Mouse (Mus musculus): ENCODE results near the gene Greb1. TPM values are rescaled to one million over a fixed set of nuclear protein-coding genes. Genes with fewer than 3 reads are reported as not detected.

Gene Greb1
- polyA plus RNA-seq, 1 experiment = 0.44 TPM

GRCm38 (mm10) chr12:16829785-16830184 is 29.1 kb upstream of the Greb1 start:
- H3K36me3 ChIP-seq (ENCODE audit: control insufficient read depth, insufficient read depth) = no peaks in the 10 kb centered on the region
- no peak overlapping the region for H3ac ChIP-seq (ENCODE audit: control insufficient read depth, insufficient read length)
- H3K4me2 ChIP-seq (ENCODE audit: low read depth) = no peak overlapping the region
- TF ChIP-seq MAX (IDR thresholded peaks at IDR 0.05; ENCODE audit: low read depth) (no peak), TCF3 (IDR thresholded peaks at IDR 0.05; ENCODE audit: insufficient read length, low read depth) (no peak), POLR2A (IDR thresholded peaks at IDR 0.05; ENCODE audit: insufficient read length, low read depth) (no peak), POLR2AphosphoS2 (IDR thresholded peaks at IDR 0.05; ENCODE audit: insufficient read length, low read depth) (no peak)
- no peak overlapping the region for H3K4me3 ChIP-seq
- no peaks in the 10 kb centered on the region for H3K27me3 ChIP-seq (ENCODE audit: control insufficient read depth, insufficient read depth, insufficient read length)
- no peaks in the 10 kb centered on the region for H3K79me2 ChIP-seq (ENCODE audit: control insufficient read depth, insufficient read depth)

- no peaks in the 10 kb centered on the region for H3K27me3 ChIP-seq (ENCODE audit: control insufficient read depth, insufficient read depth, insufficient read length)
- H3K79me2 ChIP-seq (ENCODE audit: control insufficient read depth, insufficient read depth) = no peaks in the 10 kb centered on the region
- H3K36me3 ChIP-seq (ENCODE audit: control insufficient read depth, insufficient read depth) = peaks cover 4% of the 10 kb centered on the region
- no peak overlapping the region for H3K4me3 ChIP-seq
- H3K4me2 ChIP-seq (ENCODE audit: low read depth) = no peak overlapping the region
- H3ac ChIP-seq (ENCODE audit: control insufficient read depth, insufficient read length) = no peak overlapping the region
- no peak for TF ChIP-seq USF1 (IDR thresholded peaks at IDR 0.05; ENCODE audit: low read depth)
- TF ChIP-seq POLR2AphosphoS2 (IDR thresholded peaks at IDR 0.05; ENCODE audit: insufficient read length, low read depth) = no peak
- TF ChIP-seq REST (IDR thresholded peaks at IDR 0.05; ENCODE audit: insufficient read depth, insufficient read length) = no peak
- no peak for TF ChIP-seq SRF (IDR thresholded peaks at IDR 0.05; ENCODE audit: control insufficient read depth, insufficient read length, low read depth)
- TF ChIP-seq TCF12 (IDR thresholded peaks at IDR 0.05; ENCODE audit: insufficient read depth, poor library complexity, severe bottlenecking) = no peak
- no peak for TF ChIP-seq MAX (IDR thresholded peaks at IDR 0.05; ENCODE audit: low read depth)
- TF ChIP-seq TCF3 (IDR thresholded peaks at IDR 0.05; ENCODE audit: insufficient read length, low read depth) = no peak
- TF ChIP-seq CEBPB (IDR thresholded peaks at IDR 0.05; ENCODE audit: insufficient read depth, poor library complexity, severe bottlenecking) = no peak
- no peak for TF ChIP-seq MYOD1 (IDR thresholded peaks at IDR 0.05; ENCODE audit: control insufficient read depth in 1 of 3, insufficient read length in 2 of 3, low read depth in 2 of 3)
- no peak for TF ChIP-seq POLR2A (IDR thresholded peaks at IDR 0.05; ENCODE audit: insufficient read length, low read depth)
- no peak for TF ChIP-seq MYOG (IDR thresholded peaks at IDR 0.05; ENCODE audit: control insufficient read depth in 1 of 3, insufficient read depth in 1 of 3, insufficient read length in 2 of 3, low read depth in 2 of 3)
- no peak for TF ChIP-seq E2F4 (IDR thresholded peaks at IDR 0.05; ENCODE audit: insufficient read depth)
Measured at GRCm38 (mm10) chr12:16828505-16828904, 27.8 kb upstream of the Greb1 start.

- H3K27me3 ChIP-seq (ENCODE audit: control insufficient read depth, insufficient read depth, insufficient read length) = no peaks in the 10 kb centered on the region
- no peak overlapping the region for H3K4me2 ChIP-seq (ENCODE audit: low read depth)
- no peak overlapping the region for H3ac ChIP-seq (ENCODE audit: control insufficient read depth, insufficient read length)
- peaks cover 22% of the 10 kb centered on the region for H3K36me3 ChIP-seq (ENCODE audit: control insufficient read depth, insufficient read depth)
- no peaks in the 10 kb centered on the region for H3K79me2 ChIP-seq (ENCODE audit: control insufficient read depth, insufficient read depth)
- H3K4me3 ChIP-seq = no peak overlapping the region
- TF ChIP-seq E2F4 (IDR thresholded peaks at IDR 0.05; ENCODE audit: insufficient read depth) (no peak), MYOD1 (IDR thresholded peaks at IDR 0.05; ENCODE audit: control insufficient read depth in 1 of 3, insufficient read length in 2 of 3, low read depth in 2 of 3) (no peak), POLR2A (IDR thresholded peaks at IDR 0.05; ENCODE audit: insufficient read length, low read depth) (no peak), REST (IDR thresholded peaks at IDR 0.05; ENCODE audit: insufficient read depth, insufficient read length) (no peak), POLR2AphosphoS2 (IDR thresholded peaks at IDR 0.05; ENCODE audit: insufficient read length, low read depth) (no peak), SRF (IDR thresholded peaks at IDR 0.05; ENCODE audit: control insufficient read depth, insufficient read length, low read depth) (no peak), TCF12 (IDR thresholded peaks at IDR 0.05; ENCODE audit: insufficient read depth, poor library complexity, severe bottlenecking) (no peak), MAX (IDR thresholded peaks at IDR 0.05; ENCODE audit: low read depth) (no peak), USF1 (IDR thresholded peaks at IDR 0.05; ENCODE audit: low read depth) (no peak), MYOG (IDR thresholded peaks at IDR 0.05; ENCODE audit: control insufficient read depth in 1 of 3, insufficient read depth in 1 of 3, insufficient read length in 2 of 3, low read depth in 2 of 3) (no peak), TCF3 (IDR thresholded peaks at IDR 0.05; ENCODE audit: insufficient read length, low read depth) (no peak), CEBPB (IDR thresholded peaks at IDR 0.05; ENCODE audit: insufficient read depth, poor library complexity, severe bottlenecking) (no peak)
Measured at GRCm38 (mm10) chr12:16823701-16824100, 23.0 kb upstream of the Greb1 start.

GRCm38 (mm10) chr12:16822181-16822734 is 21.6 kb upstream of the Greb1 start:
- H3K36me3 ChIP-seq (ENCODE audit: control insufficient read depth, insufficient read depth) = peaks cover 23% of the 10 kb centered on the region
- no peak overlapping the region for H3K4me2 ChIP-seq (ENCODE audit: low read depth)
- no peak for TF ChIP-seq MYOD1 (IDR thresholded peaks at IDR 0.05; ENCODE audit: control insufficient read depth in 1 of 3, insufficient read length in 2 of 3, low read depth in 2 of 3)
- H3K79me2 ChIP-seq (ENCODE audit: control insufficient read depth, insufficient read depth) = no peaks in the 10 kb centered on the region
- no peaks in the 10 kb centered on the region for H3K27me3 ChIP-seq (ENCODE audit: control insufficient read depth, insufficient read depth, insufficient read length)
- H3ac ChIP-seq (ENCODE audit: control insufficient read depth, insufficient read length) = no peak overlapping the region
- no peak overlapping the region for H3K4me3 ChIP-seq

GRCm38 (mm10) chr12:16820761-16821160 is 20.1 kb upstream of the Greb1 start:
- no peak overlapping the region for H3ac ChIP-seq (ENCODE audit: control insufficient read depth, insufficient read length)
- H3K4me3 ChIP-seq = no peak overlapping the region
- peaks cover 23% of the 10 kb centered on the region for H3K36me3 ChIP-seq (ENCODE audit: control insufficient read depth, insufficient read depth)
- TF ChIP-seq TCF3 (IDR thresholded peaks at IDR 0.05; ENCODE audit: insufficient read length, low read depth) (no peak), REST (IDR thresholded peaks at IDR 0.05; ENCODE audit: insufficient read depth, insufficient read length) (no peak), TCF12 (IDR thresholded peaks at IDR 0.05; ENCODE audit: insufficient read depth, poor library complexity, severe bottlenecking) (no peak), USF1 (IDR thresholded peaks at IDR 0.05; ENCODE audit: low read depth) (no peak), MYOG (IDR thresholded peaks at IDR 0.05; ENCODE audit: control insufficient read depth in 1 of 3, insufficient read depth in 1 of 3, insufficient read length in 2 of 3, low read depth in 2 of 3) (no peak), E2F4 (IDR thresholded peaks at IDR 0.05; ENCODE audit: insufficient read depth) (no peak), POLR2AphosphoS2 (IDR thresholded peaks at IDR 0.05; ENCODE audit: insufficient read length, low read depth) (no peak), MAX (IDR thresholded peaks at IDR 0.05; ENCODE audit: low read depth) (no peak), MYOD1 (IDR thresholded peaks at IDR 0.05; ENCODE audit: control insufficient read depth in 1 of 3, insufficient read length in 2 of 3, low read depth in 2 of 3) (no peak), SRF (IDR thresholded peaks at IDR 0.05; ENCODE audit: control insufficient read depth, insufficient read length, low read depth) (no peak), POLR2A (IDR thresholded peaks at IDR 0.05; ENCODE audit: insufficient read length, low read depth) (no peak), CEBPB (IDR thresholded peaks at IDR 0.05; ENCODE audit: insufficient read depth, poor library complexity, severe bottlenecking) (no peak)
- peaks cover 3% of the 10 kb centered on the region for H3K79me2 ChIP-seq (ENCODE audit: control insufficient read depth, insufficient read depth)
- H3K27me3 ChIP-seq (ENCODE audit: control insufficient read depth, insufficient read depth, insufficient read length) = no peaks in the 10 kb centered on the region
- no peak overlapping the region for H3K4me2 ChIP-seq (ENCODE audit: low read depth)

Data from myocyte (in vitro differentiated cells).